Mouse (Mus musculus): ENCODE measurements around the gene Dapk1. TPM values are rescaled to one million over a fixed set of nuclear protein-coding genes. Genes with fewer than 3 reads are reported as not detected.

The Dapk1 gene
- polyA plus RNA-seq, 1 experiment from 2014 or later: 40.8 TPM

GRCm38 (mm10) chr13:60578541-60578940 is 23.2 kb upstream of the Dapk1 start:
- 70% methylated on average over 3 of the region's 3 CpGs for WGBS
- H3K4me1 ChIP-seq (replicated peaks; ENCODE audit: control insufficient read depth, insufficient read depth, low read length): no peaks in the 10 kb centered on the region
- H3K9ac ChIP-seq (ENCODE audit: low read length): no peak overlapping the region
- ATAC-seq (ENCODE audit: low read depth): no peak
- no peak overlapping the region for H3K4me2 ChIP-seq (ENCODE audit: low read depth, low read length)
- no peak overlapping the region for H3K27ac ChIP-seq (ENCODE audit: low read length)
- no peak overlapping the region for H3K4me3 ChIP-seq (ENCODE audit: low read length)
- H3K36me3 ChIP-seq (ENCODE audit: control insufficient read depth, insufficient read depth, low read length): no peaks in the 10 kb centered on the region
- no peaks in the 10 kb centered on the region for H3K9me3 ChIP-seq (ENCODE audit: control insufficient read depth, low read length)
- no peaks in the 10 kb centered on the region for H3K27me3 ChIP-seq (ENCODE audit: control insufficient read depth, insufficient read depth, low read depth, low read length)

GRCm38 (mm10) chr13:60594866-60595265 is 6.9 kb upstream of the Dapk1 start:
- H3K4me3 ChIP-seq (ENCODE audit: low read length): no peak overlapping the region
- no peak overlapping the region for H3K4me2 ChIP-seq (ENCODE audit: low read depth, low read length)
- H3K27me3 ChIP-seq (ENCODE audit: control insufficient read depth, insufficient read depth, low read depth, low read length): no peaks in the 10 kb centered on the region
- H3K9me3 ChIP-seq (ENCODE audit: control insufficient read depth, low read length): no peaks in the 10 kb centered on the region
- no peak overlapping the region for H3K9ac ChIP-seq (ENCODE audit: low read length)
- ATAC-seq (ENCODE audit: low read depth): no peak
- no peaks in the 10 kb centered on the region for H3K4me1 ChIP-seq (replicated peaks; ENCODE audit: control insufficient read depth, insufficient read depth, low read length)
- H3K27ac ChIP-seq (ENCODE audit: low read length): no peak overlapping the region
- no peaks in the 10 kb centered on the region for H3K36me3 ChIP-seq (ENCODE audit: control insufficient read depth, insufficient read depth, low read length)
- WGBS: 62% methylated on average over 3 of the region's 3 CpGs

DNA sequence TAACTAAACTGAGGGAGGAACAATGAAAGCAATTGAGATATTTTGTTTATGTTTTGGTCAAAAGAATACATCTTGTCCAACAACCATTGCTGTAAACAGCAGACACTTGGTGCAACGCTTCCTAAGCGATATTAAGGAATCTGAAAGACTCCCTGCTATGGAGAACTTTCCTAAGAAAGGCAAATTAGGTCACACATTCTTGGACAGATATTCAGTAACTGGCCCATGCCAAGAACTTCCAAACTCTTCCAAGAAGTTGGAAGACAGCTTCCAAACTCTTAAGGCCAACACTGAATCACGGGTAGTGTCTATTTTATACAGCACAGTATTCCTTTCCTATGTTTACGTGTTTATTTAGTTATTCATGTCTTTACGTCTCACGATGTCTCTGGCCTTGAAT is 6.2 kb upstream of the Dapk1 start:
- no peaks in the 10 kb centered on the region for H3K4me1 ChIP-seq (replicated peaks; ENCODE audit: control insufficient read depth, insufficient read depth, low read length)
- no peaks in the 10 kb centered on the region; the same call in 1 of the 2 replicates for H3K9me3 ChIP-seq (ENCODE audit: control insufficient read depth, low read length)
- no peak overlapping the region for H3K27ac ChIP-seq (ENCODE audit: low read length)
- H3K9ac ChIP-seq (ENCODE audit: low read length): no peak overlapping the region
- H3K4me2 ChIP-seq (ENCODE audit: low read depth, low read length): no peak overlapping the region
- no peaks in the 10 kb centered on the region for H3K27me3 ChIP-seq (ENCODE audit: control insufficient read depth, insufficient read depth, low read depth, low read length)
- no peak overlapping the region for H3K4me3 ChIP-seq (ENCODE audit: low read length)
- ATAC-seq (ENCODE audit: low read depth): peak; percentile 26; the same call in 1 of the 2 replicates
- WGBS: 79% methylated on average over 6 of the region's 6 CpGs
- no peaks in the 10 kb centered on the region for H3K36me3 ChIP-seq (ENCODE audit: control insufficient read depth, insufficient read depth, low read length)

- H3K9me3 ChIP-seq (ENCODE audit: control insufficient read depth, low read length): no peaks in the 10 kb centered on the region; the same call in 1 of the 2 replicates
- H3K4me1 ChIP-seq (replicated peaks; ENCODE audit: control insufficient read depth, insufficient read depth, low read length): peaks cover 18% of the 10 kb centered on the region
- H3K4me3 ChIP-seq (ENCODE audit: low read length): peak overlapping the region; percentile 85
- H3K27ac ChIP-seq (ENCODE audit: low read length): peak overlapping the region; percentile 86
- WGBS: 10% methylated on average over 34 of the region's 34 CpGs
- no peaks in the 10 kb centered on the region for H3K36me3 ChIP-seq (ENCODE audit: control insufficient read depth, insufficient read depth, low read length)
- ATAC-seq (ENCODE audit: low read depth): peak; percentile 60
- no peaks in the 10 kb centered on the region for H3K27me3 ChIP-seq (ENCODE audit: control insufficient read depth, insufficient read depth, low read depth, low read length)
- peak overlapping the region; percentile 91 for H3K9ac ChIP-seq (ENCODE audit: low read length)
- H3K4me2 ChIP-seq (ENCODE audit: low read depth, low read length): peak overlapping the region; percentile 84
These were observed 887 bp downstream of the Dapk1 start for GRCm38 (mm10) chr13:60602416-60603251.

GRCm38 (mm10) chr13:60603252-60603562 is 1.5 kb downstream of the Dapk1 start:
- Histone ChIP-seq H3K27me3 (ENCODE audit: control insufficient read depth, insufficient read depth, low read depth, low read length) (no peaks in the 10 kb centered on the region), H3K4me3 (ENCODE audit: low read length) (peak overlapping the region; percentile 85), H3K4me1 (replicated peaks; ENCODE audit: control insufficient read depth, insufficient read depth, low read length) (peaks cover 18% of the 10 kb centered on the region), H3K9ac (ENCODE audit: low read length) (peak overlapping the region; percentile 91), H3K27ac (ENCODE audit: low read length) (peak overlapping the region; percentile 86; the same call in 1 of the 2 replicates), H3K36me3 (ENCODE audit: control insufficient read depth, insufficient read depth, low read length) (no peaks in the 10 kb centered on the region), H3K4me2 (ENCODE audit: low read depth, low read length) (peak overlapping the region; percentile 84), H3K9me3 (ENCODE audit: control insufficient read depth, low read length) (no peaks in the 10 kb centered on the region; the same call in 1 of the 2 replicates)
- 37% methylated on average over 5 of the region's 5 CpGs for WGBS
- no peak for ATAC-seq (ENCODE audit: low read depth)

- no peak overlapping the region for H3K9ac ChIP-seq (ENCODE audit: low read length)
- H3K9me3 ChIP-seq (ENCODE audit: control insufficient read depth, low read length): no peaks in the 10 kb centered on the region
- WGBS: 81% methylated on average over 8 of the region's 8 CpGs
- H3K27ac ChIP-seq (ENCODE audit: low read length): no peak overlapping the region
- no peaks in the 10 kb centered on the region for H3K27me3 ChIP-seq (ENCODE audit: control insufficient read depth, insufficient read depth, low read depth, low read length)
- ATAC-seq (ENCODE audit: low read depth): no peak
- peaks cover 21% of the 10 kb centered on the region for H3K4me1 ChIP-seq (replicated peaks; ENCODE audit: control insufficient read depth, insufficient read depth, low read length)
- H3K4me2 ChIP-seq (ENCODE audit: low read depth, low read length): no peak overlapping the region
- H3K4me3 ChIP-seq (ENCODE audit: low read length): no peak overlapping the region
- H3K36me3 ChIP-seq (ENCODE audit: control insufficient read depth, insufficient read depth, low read length): peaks cover 3% of the 10 kb centered on the region; the same call in 1 of the 2 replicates
These were observed 5.7 kb downstream of the Dapk1 start for GRCm38 (mm10) chr13:60607411-60607810.

GRCm38 (mm10) chr13:60608411-60609046 is 6.8 kb downstream of the Dapk1 start:
- no peak overlapping the region for H3K4me3 ChIP-seq (ENCODE audit: low read length)
- H3K36me3 ChIP-seq (ENCODE audit: control insufficient read depth, insufficient read depth, low read length): peaks cover 3% of the 10 kb centered on the region; the same call in 1 of the 2 replicates
- H3K27ac ChIP-seq (ENCODE audit: low read length): no peak overlapping the region
- H3K9ac ChIP-seq (ENCODE audit: low read length): no peak overlapping the region
- H3K9me3 ChIP-seq (ENCODE audit: control insufficient read depth, low read length): no peaks in the 10 kb centered on the region
- 61% methylated on average over 8 of the region's 8 CpGs for WGBS
- ATAC-seq (ENCODE audit: low read depth): no peak
- H3K4me1 ChIP-seq (replicated peaks; ENCODE audit: control insufficient read depth, insufficient read depth, low read length): peaks cover 13% of the 10 kb centered on the region
- H3K4me2 ChIP-seq (ENCODE audit: low read depth, low read length): no peak overlapping the region
- no peaks in the 10 kb centered on the region for H3K27me3 ChIP-seq (ENCODE audit: control insufficient read depth, insufficient read depth, low read depth, low read length)

DNA sequence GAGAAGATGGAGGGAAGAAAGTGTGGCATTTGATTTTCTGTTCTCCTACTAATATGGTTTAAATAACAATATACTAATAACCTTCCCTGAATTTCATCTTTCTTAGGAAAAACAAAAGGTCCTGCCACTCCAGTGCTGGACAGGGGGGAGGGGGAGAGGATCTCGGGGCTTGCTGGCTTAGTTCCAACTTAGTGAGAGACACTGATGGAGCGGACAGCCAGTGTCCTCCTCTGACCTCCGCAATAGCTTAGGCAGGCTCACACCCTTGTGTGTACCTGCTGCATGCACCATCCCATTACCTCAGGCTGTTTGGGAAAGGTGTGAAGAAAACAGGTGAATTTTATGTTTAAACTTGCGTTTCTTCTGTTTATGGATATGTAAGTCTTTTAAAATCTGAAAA is 7.5 kb downstream of the Dapk1 start:
- no peak for ATAC-seq (ENCODE audit: low read depth)
- Histone ChIP-seq H3K4me3 (ENCODE audit: low read length) (no peak overlapping the region), H3K9ac (ENCODE audit: low read length) (no peak overlapping the region), H3K27ac (ENCODE audit: low read length) (no peak overlapping the region), H3K4me2 (ENCODE audit: low read depth, low read length) (no peak overlapping the region), H3K27me3 (ENCODE audit: control insufficient read depth, insufficient read depth, low read depth, low read length) (no peaks in the 10 kb centered on the region), H3K36me3 (ENCODE audit: control insufficient read depth, insufficient read depth, low read length) (peaks cover 3% of the 10 kb centered on the region; the same call in 1 of the 2 replicates), H3K9me3 (ENCODE audit: control insufficient read depth, low read length) (no peaks in the 10 kb centered on the region), H3K4me1 (replicated peaks; ENCODE audit: control insufficient read depth, insufficient read depth, low read length) (peaks cover 9% of the 10 kb centered on the region)
- WGBS: 43% methylated on average over 4 of the region's 4 CpGs

DNA sequence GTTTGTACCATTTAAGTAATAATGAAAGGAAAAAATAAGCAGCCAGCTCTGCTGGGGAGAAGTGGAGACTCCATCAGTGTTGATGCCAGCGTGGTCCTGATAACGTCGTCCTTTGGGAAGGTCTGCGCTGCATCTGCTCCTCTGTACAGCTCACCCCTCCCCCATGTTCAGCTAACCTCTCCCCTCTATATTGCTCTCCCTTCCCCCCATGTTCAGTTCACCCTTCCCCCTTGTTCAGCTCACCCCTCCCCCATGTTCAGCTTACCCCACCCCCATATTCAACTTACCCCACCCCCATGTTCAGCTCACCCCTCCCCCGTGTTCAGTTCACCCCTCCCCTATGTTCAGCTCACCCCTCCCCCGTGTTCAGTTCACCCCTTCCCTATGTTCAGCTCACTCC is 8.8 kb downstream of the Dapk1 start:
- Histone ChIP-seq H3K27ac (ENCODE audit: low read length) (no peak overlapping the region), H3K27me3 (ENCODE audit: control insufficient read depth, insufficient read depth, low read depth, low read length) (no peaks in the 10 kb centered on the region), H3K4me2 (ENCODE audit: low read depth, low read length) (no peak overlapping the region), H3K4me3 (ENCODE audit: low read length) (no peak overlapping the region), H3K9me3 (ENCODE audit: control insufficient read depth, low read length) (no peaks in the 10 kb centered on the region), H3K36me3 (ENCODE audit: control insufficient read depth, insufficient read depth, low read length) (peaks cover 3% of the 10 kb centered on the region; the same call in 1 of the 2 replicates), H3K9ac (ENCODE audit: low read length) (no peak overlapping the region), H3K4me1 (replicated peaks; ENCODE audit: control insufficient read depth, insufficient read depth, low read length) (peaks cover 8% of the 10 kb centered on the region)
- 46% methylated on average over 6 of the region's 6 CpGs for WGBS
- ATAC-seq (ENCODE audit: low read depth): no peak

All from lung, embryonic 16.5 days (tissue).